Mouse (Mus musculus) adrenal gland, postnatal 10 days (tissue): ENCODE measurements at regions not wholly inside any gene's neighbourhood (a gene's known extent, or its start where the extent isn't known, plus 50 kb on each side); places are given as distances from the start of the nearest gene placed in this dataset. TPM values are rescaled to one million over a fixed set of nuclear protein-coding genes. Genes with fewer than 3 reads are reported as not detected.

Experiments used
- DNase-seq: peaks from one replicate; pipeline ENCODE4 v3.0.0; 2021; ENCODE audit warnings: mixed read lengths
- microRNA-seq: library from miRNA; unstranded; fragments of <30 nt; microRNA quantifications from one replicate; pipeline ENCODE4 v1.2.0, GENCODE M21; 2021

DNA sequence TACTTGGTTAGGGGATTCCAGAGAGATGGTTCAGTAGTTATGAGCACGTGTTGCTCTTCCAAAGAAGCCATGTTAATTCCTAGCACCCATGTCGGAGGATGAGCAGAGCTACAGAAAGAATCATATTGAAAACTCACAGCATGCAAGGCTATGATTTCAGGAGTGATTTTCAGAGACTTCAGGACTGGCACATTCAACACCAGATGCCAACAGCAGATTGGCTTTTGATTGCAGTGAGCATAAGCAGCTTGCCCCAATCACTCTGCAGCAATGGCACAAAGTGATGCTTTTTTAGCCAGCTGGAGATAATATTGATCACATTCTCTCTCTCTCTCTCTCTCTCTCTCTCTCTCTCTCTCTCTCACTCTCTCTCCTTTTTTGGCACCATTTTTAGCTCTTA, 166.6 kb upstream of the Chrm3 start:
- DNase-seq, result no peak

DNA sequence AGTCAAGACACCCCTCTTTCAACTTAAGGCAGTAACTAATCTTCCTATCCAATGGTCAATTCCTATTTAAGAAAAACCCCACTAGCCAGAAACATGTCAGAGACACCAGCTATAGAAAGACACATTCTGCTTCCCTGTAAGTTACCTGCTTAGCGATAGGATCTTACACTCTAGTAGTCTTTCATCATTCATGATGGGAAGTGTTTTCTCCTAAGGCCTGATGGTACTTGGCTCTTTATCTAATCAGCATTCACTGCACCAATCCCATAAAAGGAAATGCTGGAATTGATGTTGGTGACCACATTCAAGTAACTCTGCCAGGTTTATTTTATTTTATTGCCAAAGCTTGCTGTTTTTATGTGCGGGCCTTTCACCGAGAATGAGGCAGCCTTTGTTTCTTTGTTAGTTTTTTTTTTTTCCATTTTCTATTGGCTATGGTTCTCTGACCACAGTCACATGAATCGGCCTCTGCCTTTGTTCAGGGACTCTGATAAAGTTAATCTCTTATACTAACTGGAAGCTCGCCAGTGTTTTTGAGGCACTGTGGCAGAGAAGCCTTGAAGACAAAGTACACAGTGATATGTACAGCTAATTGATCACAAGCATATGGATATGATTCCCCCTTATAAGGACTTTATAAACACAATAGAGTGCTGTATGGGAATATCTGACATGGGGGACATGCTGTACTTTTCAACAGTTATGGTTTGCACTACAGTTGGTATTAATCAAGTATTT, 166.0 kb upstream of the Chrm3 start:
- DNase-seq, result no peak

DNA sequence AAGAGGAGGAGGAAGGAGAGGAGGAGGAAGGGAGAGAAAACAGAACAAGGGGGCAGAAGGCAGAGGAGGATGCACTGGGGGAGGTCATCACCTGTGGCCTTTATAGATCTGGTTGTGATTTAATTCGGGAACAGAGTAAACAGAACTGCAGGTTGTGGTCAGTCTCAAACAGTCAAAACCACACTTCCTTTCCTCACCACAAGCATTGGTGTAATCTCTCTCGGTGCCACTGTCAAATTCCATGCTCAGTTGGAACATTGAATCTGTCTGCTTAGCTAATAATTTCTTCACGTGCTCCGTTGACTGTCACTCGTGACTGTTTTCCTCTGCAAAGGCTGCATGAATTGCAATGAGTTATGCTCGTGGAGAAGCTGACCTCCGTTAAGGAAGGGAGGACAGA, 143.6 kb upstream of the Chrm3 start:
- no peak for DNase-seq

DNA sequence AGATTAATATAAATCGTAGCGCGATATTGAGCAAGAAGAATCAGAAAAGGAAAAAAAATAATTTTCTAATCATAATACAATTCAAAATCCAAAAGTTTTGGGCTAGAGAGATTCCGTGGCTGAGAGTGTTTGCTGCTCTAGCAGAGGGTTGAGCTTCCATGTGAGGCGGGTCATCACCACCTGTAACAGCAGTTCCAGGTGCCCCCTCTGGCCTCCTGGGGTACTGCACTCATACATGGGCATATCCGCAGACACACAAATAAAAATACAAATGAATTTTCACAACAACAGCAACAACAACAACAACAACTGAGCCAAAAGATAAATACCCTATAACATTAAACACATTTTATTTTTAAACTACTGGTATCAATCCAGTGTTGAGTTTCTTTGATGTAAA, 94.7 kb upstream of the Chrm3 start:
- DNase-seq, result no peak

DNA sequence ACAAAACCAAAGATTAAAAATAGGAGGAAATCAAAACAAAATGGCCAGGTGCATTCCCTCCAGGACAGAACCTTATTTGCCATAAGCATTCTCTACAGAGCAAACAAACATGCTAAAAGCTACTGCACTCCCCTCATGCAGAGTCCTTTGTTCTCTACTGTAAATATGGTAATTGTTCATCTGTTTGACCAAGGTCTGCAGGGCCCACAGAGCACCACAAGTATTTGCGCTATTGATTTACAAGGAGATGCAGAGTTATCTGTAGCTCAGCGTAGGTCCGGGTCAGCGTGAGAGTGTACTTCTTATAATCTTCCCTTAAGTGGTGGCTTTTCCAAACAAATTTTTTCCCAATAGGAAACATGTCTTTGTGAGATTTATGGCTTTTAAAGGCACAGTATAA, 94.0 kb upstream of the Chrm3 start:
- DNase-seq, result no peak

DNA sequence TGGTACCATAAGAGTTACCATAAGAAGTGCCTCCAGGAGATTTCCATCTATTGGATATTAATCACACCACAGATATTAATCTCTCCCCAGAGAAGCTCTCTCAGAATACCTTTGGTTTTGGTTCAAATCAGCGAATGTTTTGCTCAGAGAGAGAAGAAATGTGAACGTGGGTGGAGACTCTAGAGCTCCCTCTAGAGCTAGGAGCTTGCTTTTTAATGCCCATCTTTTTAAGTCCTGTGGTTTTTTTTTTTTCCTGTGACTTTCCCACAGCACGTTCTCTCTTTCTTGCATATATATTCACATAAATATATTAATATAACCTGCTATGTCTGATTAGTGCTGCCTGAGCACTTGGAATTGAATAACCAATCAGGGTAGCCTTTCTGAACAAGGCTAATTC, 90.4 kb upstream of the Chrm3 start:
- DNase-seq, result peak; percentile 7

DNA sequence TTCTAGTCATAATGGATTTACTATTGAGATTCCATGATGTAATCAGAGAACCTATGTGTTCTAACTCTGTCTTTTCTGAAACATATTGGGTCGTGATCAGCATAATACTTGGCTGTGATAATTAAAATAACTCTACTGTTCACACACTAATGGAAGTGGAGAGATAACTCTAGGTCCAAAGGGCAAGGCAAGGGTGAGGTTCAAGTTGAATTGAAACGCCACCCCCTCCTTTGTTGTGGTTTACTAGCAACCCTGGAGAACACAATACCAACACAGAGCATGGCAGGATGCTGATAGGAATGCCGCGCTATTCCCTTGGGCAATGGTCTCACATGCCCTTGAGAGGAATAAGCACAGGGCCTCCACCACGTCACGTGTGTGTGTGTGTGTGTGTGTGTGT, 88.9 kb upstream of the Chrm3 start:
- no peak for DNase-seq

DNA sequence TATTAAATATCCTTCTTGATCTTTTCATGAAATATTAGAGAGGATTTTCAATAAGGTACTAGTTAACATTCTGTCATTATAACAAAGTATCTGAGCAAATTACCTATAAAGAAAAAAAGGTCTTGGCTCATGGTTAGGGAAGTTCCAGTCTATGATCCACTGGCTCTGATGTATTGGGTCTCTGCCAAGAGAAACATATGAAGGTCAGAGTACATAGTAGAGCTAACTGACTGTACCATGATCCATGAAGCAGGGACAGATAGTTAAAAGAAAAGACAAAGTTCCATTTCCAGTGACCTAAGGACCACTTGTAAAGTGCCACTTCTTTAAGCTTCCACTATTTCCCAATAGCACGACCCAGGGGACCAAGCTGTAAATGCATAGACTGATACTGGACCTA, 87.2 kb upstream of the Chrm3 start:
- DNase-seq, result no peak

DNA sequence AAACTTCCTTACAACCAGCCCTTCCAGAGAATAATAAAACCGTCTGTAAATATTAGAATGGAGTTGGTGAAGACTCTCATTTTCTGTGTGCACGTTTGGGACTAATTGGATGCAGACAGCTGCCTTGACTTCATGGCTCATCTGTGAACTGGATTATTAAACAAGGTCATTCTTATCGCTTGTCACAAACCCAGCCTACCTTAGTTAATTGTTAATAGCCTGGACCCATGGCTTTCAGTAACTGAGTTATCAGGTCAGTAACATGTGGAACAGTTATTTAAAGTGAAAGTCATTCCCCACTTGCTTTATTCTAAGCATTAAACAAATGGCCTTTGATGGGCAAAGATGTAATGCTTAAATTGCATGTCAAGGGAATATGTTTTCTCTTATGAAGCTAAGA, 85.0 kb upstream of the Chrm3 start:
- DNase-seq, result no peak

Small RNA genes lying in the stretch of these regions (microRNA-seq; reads per million reads assigned to microRNA genes)
- gene Gm23415, result not detected
